Comparison of ENCODE assay signal across 7 mouse cellular contexts in the genomic region with DNA sequence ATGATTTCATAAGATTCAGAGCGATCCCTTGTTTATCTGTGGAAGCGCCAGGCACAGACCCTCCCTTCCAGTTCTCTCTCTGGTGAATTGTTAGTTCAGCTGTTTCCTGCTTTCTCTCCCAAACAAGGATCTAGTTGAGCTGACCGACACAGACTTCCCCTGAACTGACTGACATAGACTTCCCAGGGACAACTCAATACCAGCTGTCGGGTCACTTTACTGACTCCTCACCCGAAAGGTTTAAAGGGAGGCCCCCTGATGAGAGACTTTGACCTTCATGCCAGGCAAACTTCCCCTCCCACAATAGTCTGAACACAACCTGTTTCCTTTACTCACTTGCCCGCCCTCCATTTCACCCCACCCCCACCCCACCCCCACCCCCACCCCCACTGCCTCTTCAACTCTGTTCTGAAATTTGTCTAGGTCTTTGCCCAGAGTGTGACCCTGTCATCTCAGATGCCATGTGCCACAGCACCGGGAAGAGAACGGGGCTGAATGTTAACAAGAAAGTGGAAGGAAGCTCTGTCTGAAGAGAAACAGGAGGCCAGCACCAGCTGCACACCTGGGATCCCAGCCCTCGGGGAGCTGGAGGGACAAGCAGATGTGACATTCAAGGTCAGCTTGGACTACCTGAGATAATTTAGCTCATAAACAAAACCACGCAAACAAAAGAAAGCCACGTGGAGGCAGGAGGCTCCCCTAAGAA.
DNase-seq lines count a peak whose midpoint lies in the region; ATAC-seq lines count a peak whose summit lies in the region.

No protein-coding gene starts in this region.

- peak; percentile 37 for DNase-seq in thymus, postnatal 14 days
- DNase-seq in thymus, postnatal 0 days (ENCODE audit: low spot score): no peak
- DNase-seq in kidney, postnatal 36 days: peak; percentile 34 to 48
- DNase-seq in natural killer cell, adult 2 months (ENCODE audit: low spot score in 2 of 2): no peak
- no peak for DNase-seq in frontal cortex, postnatal 14 days (ENCODE audit: low spot score in 2 of 2)
- DNase-seq in gastrocnemius, postnatal 4 days (ENCODE audit: low spot score in 2 of 2): no peak

- peak; percentile 13; the same call in 1 of the 2 replicates for ATAC-seq in granulocyte monocyte progenitor cell, adult 5-6 weeks (replicated peaks; ENCODE audit: poor library complexity, severe bottlenecking)

Comparison
In these comparisons a context has a peak if more than half of its experiments do, and no peak if none do; other contexts are left out.
1. DNase-seq: peak in thymus, postnatal 14 days (single experiment) and kidney, postnatal 36 days (2 of 2); none in thymus, postnatal 0 days (single experiment), natural killer cell, adult 2 months (0 of 2), frontal cortex, postnatal 14 days (0 of 2) and gastrocnemius, postnatal 4 days (0 of 2).